Mouse (Mus musculus) intestine, embryonic 16.5 days (tissue): ENCODE results near the gene Mrpl27. TPM values are rescaled to one million over a fixed set of nuclear protein-coding genes. Genes with fewer than 3 reads are reported as not detected.
A peak's percentile ranks its signal among the peaks of the same experiment; 100 is the strongest.

ENCODE experiments used
- ATAC-seq: fragments of 200-750 bp; cut with Nextera tagmentation; 2 replicates; pipeline ENCODE4 v1.8.0; 2017; ENCODE audit warnings: moderate TSS enrichment, moderate library complexity
- H3K27ac ChIP-seq: fragments of 300-500 bp; sonication (generic); 2 replicates; pipeline ENCODE4 v1.5.1; 2014; ENCODE audit warnings: mild to moderate bottlenecking, low read length
- H3K27me3 ChIP-seq: fragments of 300-500 bp; sonication (generic); replicated peaks from 2 replicates; pipeline ENCODE4 v1.6.1; 2014; ENCODE audit warnings: low read length, control low read depth, mixed read lengths; ENCODE audit not compliant: control insufficient read depth, insufficient read depth
- H3K36me3 ChIP-seq: fragments of 300-500 bp; sonication (generic); 2 replicates; pipeline ENCODE4 v1.6.1; 2014; ENCODE audit warnings: low read length, control low read depth; ENCODE audit not compliant: control insufficient read depth, insufficient read depth
- H3K4me1 ChIP-seq: fragments of 300-500 bp; sonication (generic); 2 replicates; pipeline ENCODE4 v1.6.1; 2014; ENCODE audit warnings: low read length, control low read depth, mixed read lengths; ENCODE audit not compliant: control insufficient read depth, insufficient read depth
- H3K4me2 ChIP-seq: fragments of 300-500 bp; sonication (generic); 2 replicates; pipeline ENCODE4 v1.6.1; 2014; ENCODE audit warnings: low read depth, low read length, control low read depth
- H3K4me3 ChIP-seq: fragments of 300-500 bp; sonication (generic); 2 replicates; pipeline ENCODE4 v1.5.1; 2014; ENCODE audit warnings: mild to moderate bottlenecking, low read length
- H3K9ac ChIP-seq: fragments of 300-500 bp; sonication (generic); 2 replicates; pipeline ENCODE4 v1.6.1; 2014; ENCODE audit warnings: low read depth, low read length
- H3K9me3 ChIP-seq: fragments of 300-500 bp; sonication (generic); 2 replicates; pipeline ENCODE4 v1.6.1; 2016; ENCODE audit warnings: low read length, control low read depth; ENCODE audit not compliant: control insufficient read depth
- WGBS: fragments of 180-500 bp; shearing (Covaris S2); extraction: QIAGEN DNeasy Blood & Tissue Kit; methylation state at CpG from one replicate; pipeline ENCODE4 v1.1.7; 2014; 5-methylcytosine and 5-hydroxymethylcytosine counted together
- polyA plus RNA-seq: library from polyadenylated mRNA; unstranded; fragments of >200 nt; fragmentation: Nextera tagmentation; extraction: Ambion mirVana; gene quantifications from 2 replicates; pipeline ENCODE4 v1.2.1, GENCODE M21; 2015

Mrpl27 gene
- polyA plus RNA-seq, 1 experiment from 2014 or later = 151 TPM

GRCm38 (mm10) chr11:94652973-94653372, 594 bp upstream of the Mrpl27 start:
- H3K4me2 ChIP-seq = peak overlapping the region; percentile 61
- H3K4me1 ChIP-seq = no peaks in the 10 kb centered on the region
- no peak overlapping the region for H3K27ac ChIP-seq
- WGBS = 40% methylated on average over 8 of the region's 8 CpGs
- no peaks in the 10 kb centered on the region for H3K27me3 ChIP-seq
- H3K4me3 ChIP-seq = peak overlapping the region; percentile 65
- no peak for ATAC-seq
- no peaks in the 10 kb centered on the region for H3K9me3 ChIP-seq
- H3K36me3 ChIP-seq = no peaks in the 10 kb centered on the region; the same call in 1 of the 2 replicates
- H3K9ac ChIP-seq = peak overlapping the region; percentile 81; the same call in 1 of the 2 replicates

- no peaks in the 10 kb centered on the region for H3K27me3 ChIP-seq
- no peak overlapping the region for H3K27ac ChIP-seq
- no peak for ATAC-seq
- WGBS = 50% methylated on average over 1 of the region's 1 CpGs
- H3K9me3 ChIP-seq = no peaks in the 10 kb centered on the region
- no peak overlapping the region for H3K4me3 ChIP-seq
- H3K4me2 ChIP-seq = no peak overlapping the region
- H3K36me3 ChIP-seq = peaks cover 14% of the 10 kb centered on the region; the same call in 1 of the 2 replicates
- H3K4me1 ChIP-seq = no peaks in the 10 kb centered on the region
- H3K9ac ChIP-seq = no peak overlapping the region
Measured at GRCm38 (mm10) chr11:94661344-94661743, 7.8 kb downstream of the Mrpl27 start.

GRCm38 (mm10) chr11:94665281-94665680, 11.7 kb downstream of the Mrpl27 start:
- Histone ChIP-seq H3K9ac (no peak overlapping the region), H3K27me3 (no peaks in the 10 kb centered on the region), H3K27ac (no peak overlapping the region), H3K4me3 (no peak overlapping the region), H3K4me1 (no peaks in the 10 kb centered on the region), H3K36me3 (peaks cover 39% of the 10 kb centered on the region), H3K9me3 (no peaks in the 10 kb centered on the region), H3K4me2 (no peak overlapping the region)
- ATAC-seq = no peak
- 88% methylated on average over 6 of the region's 6 CpGs for WGBS

- peaks cover 33% of the 10 kb centered on the region for H3K4me1 ChIP-seq
- 79% methylated on average over 5 of the region's 5 CpGs for WGBS
Measured at GRCm38 (mm10) chr11:94674984-94675383, 21.4 kb downstream of the Mrpl27 start.

GRCm38 (mm10) chr11:94675446-94675845, 21.9 kb downstream of the Mrpl27 start:
- H3K9ac ChIP-seq = no peak overlapping the region
- no peaks in the 10 kb centered on the region for H3K9me3 ChIP-seq
- peaks cover 33% of the 10 kb centered on the region for H3K4me1 ChIP-seq
- 76% methylated on average over 5 of the region's 5 CpGs for WGBS
- H3K27me3 ChIP-seq = no peaks in the 10 kb centered on the region
- no peak overlapping the region for H3K4me3 ChIP-seq
- no peak overlapping the region for H3K4me2 ChIP-seq
- H3K36me3 ChIP-seq = 0 out of 2 replicates have a peak, but pooled peaks cover 3% of the 10 kb centered on the region
- no peak for ATAC-seq
- H3K27ac ChIP-seq = no peak overlapping the region

More at GRCm38 (mm10) chr11:94674984-94675383, 21.4 kb downstream of the Mrpl27 start:
- Histone ChIP-seq H3K9ac (no peak overlapping the region), H3K27ac (no peak overlapping the region), H3K4me2 (no peak overlapping the region), H3K4me3 (no peak overlapping the region), H3K9me3 (no peaks in the 10 kb centered on the region), H3K27me3 (no peaks in the 10 kb centered on the region), H3K36me3 (peaks cover 4% of the 10 kb centered on the region; the same call in 1 of the 2 replicates)
- no peak for ATAC-seq

GRCm38 (mm10) chr11:94676308-94676707, 22.7 kb downstream of the Mrpl27 start:
- peak overlapping the region; percentile 87 for H3K4me2 ChIP-seq
- peaks cover 33% of the 10 kb centered on the region for H3K4me1 ChIP-seq
- H3K27me3 ChIP-seq = no peaks in the 10 kb centered on the region
- 42% methylated on average over 4 of the region's 4 CpGs for WGBS
- H3K27ac ChIP-seq = peak overlapping the region; percentile 88; the same call in 1 of the 2 replicates
- peak; percentile 1; the same call in 1 of the 2 replicates for ATAC-seq
- 0 out of 2 replicates have a peak, but pooled peaks cover 3% of the 10 kb centered on the region for H3K36me3 ChIP-seq
- no peaks in the 10 kb centered on the region for H3K9me3 ChIP-seq
- peak overlapping the region; percentile 100 for H3K4me3 ChIP-seq
- peak overlapping the region; percentile 99 for H3K9ac ChIP-seq

GRCm38 (mm10) chr11:94676754-94677606, 23.4 kb downstream of the Mrpl27 start, which contains the start of gene Xylt2:
Gene Xylt2 (minus strand): TSS chr11:94677515.
- no peaks in the 10 kb centered on the region for H3K9me3 ChIP-seq
- 0 out of 2 replicates have a peak, but pooled peaks cover 3% of the 10 kb centered on the region for H3K36me3 ChIP-seq
- peak within 1 kb of the TSS; percentile 88 for H3K27ac ChIP-seq
- ATAC-seq = peak; percentile 94
- H3K27me3 ChIP-seq = no peaks in the 10 kb centered on the region
- H3K4me1 ChIP-seq = peaks cover 33% of the 10 kb centered on the region
- H3K9ac ChIP-seq = peak within 1 kb of the TSS; percentile 99
- H3K4me2 ChIP-seq = peak within 1 kb of the TSS; percentile 87
- H3K4me3 ChIP-seq = peak within 1 kb of the TSS; percentile 100
- under 1% methylated on average over 81 of the region's 82 CpGs for WGBS

- ATAC-seq = no peak; the same call in none of the 2 replicates
- H3K36me3 ChIP-seq = 0 out of 2 replicates have a peak, but pooled peaks cover 3% of the 10 kb centered on the region
- H3K4me3 ChIP-seq = peak overlapping the region; percentile 100
- no peaks in the 10 kb centered on the region for H3K27me3 ChIP-seq
- H3K9me3 ChIP-seq = no peaks in the 10 kb centered on the region
- no peak overlapping the region for H3K27ac ChIP-seq
- H3K4me1 ChIP-seq = peaks cover 33% of the 10 kb centered on the region
- H3K9ac ChIP-seq = peak overlapping the region; percentile 99
- H3K4me2 ChIP-seq = peak overlapping the region; percentile 87
- 32% methylated on average over 15 of the region's 15 CpGs for WGBS
Measured at GRCm38 (mm10) chr11:94677607-94678145, 24.1 kb downstream of the Mrpl27 start.

- H3K9ac ChIP-seq = no peak overlapping the region
- H3K9me3 ChIP-seq = no peaks in the 10 kb centered on the region
- H3K4me3 ChIP-seq = no peak overlapping the region
- H3K4me2 ChIP-seq = no peak overlapping the region
- H3K4me1 ChIP-seq = peaks cover 15% of the 10 kb centered on the region
- H3K27ac ChIP-seq = no peak overlapping the region
- no peaks in the 10 kb centered on the region for H3K27me3 ChIP-seq
- no peaks in the 10 kb centered on the region for H3K36me3 ChIP-seq
- no peak for ATAC-seq
Measured at GRCm38 (mm10) chr11:94680639-94681038, 27.1 kb downstream of the Mrpl27 start.
